Mouse (Mus musculus) CD4-positive naive resting alpha-beta T cell, adult 57 days (primary cell): ENCODE measurements around the gene Skint7. TPM values are rescaled to one million over a fixed set of nuclear protein-coding genes. Genes with fewer than 3 reads are reported as not detected.

Experiments
- total RNA-seq: library from RNA; stranded (reverse); gene quantifications from one replicate; pipeline ENCODE4 v1.2.4, GENCODE M21; 2023

Gene Skint7
- not detected for total RNA-seq

GRCm38 (mm10) chr4:111972623-111973022 lies at the start of gene Skint7:
TSS of gene Skint7 (plus strand) at chr4:111972923.

DNA sequence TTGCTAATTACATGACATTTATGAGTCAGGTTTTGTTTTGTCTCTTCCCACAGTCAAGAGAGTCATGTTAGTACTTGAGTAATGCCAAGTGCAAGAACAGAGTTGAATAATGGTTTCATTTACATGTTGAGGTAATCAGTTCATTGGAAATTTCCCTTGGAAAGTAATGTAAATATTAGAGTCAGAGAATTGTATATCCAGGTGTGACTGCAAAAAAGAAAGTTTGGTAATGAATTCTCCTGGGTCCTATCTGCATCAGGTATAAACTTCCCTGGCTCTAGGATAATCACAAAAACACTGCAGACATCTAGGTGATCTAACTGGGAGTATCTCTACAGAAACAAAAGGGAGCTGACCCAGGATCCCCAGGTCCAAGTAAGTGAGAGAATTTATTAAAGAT lies 33.2 kb downstream of the Skint7 start, which contains the start of gene Skint1:
Gene Skint1 (plus strand): TSS at position 301 of the 400 bp plus-strand sequence.

Other genes starting within 250 kb of the Skint7 start
- not detected for gene Slc5a9, start 70.0 kb upstream of the Skint7 start, total RNA-seq
- not detected for gene Skint8, start 53.5 kb upstream of the Skint7 start, total RNA-seq
- not detected for gene Skint1, start 33.3 kb downstream of the Skint7 start, total RNA-seq
- not detected for gene Skint4, start 99.1 kb downstream of the Skint7 start, total RNA-seq